Mouse (Mus musculus) embryonic facial prominence, embryonic 15.5 days (tissue): ENCODE results near the gene Zfp747. TPM values are rescaled to one million over a fixed set of nuclear protein-coding genes. Genes with fewer than 3 reads are reported as not detected.
A peak's percentile ranks its signal among the peaks of the same experiment; 100 is the strongest.
"Not testable (repeated sequence)": the region's sequence is repeated elsewhere in the genome, so short reads cannot be mapped to it uniquely, and the experiment has no call there.

Experiments
- ATAC-seq: fragments of 200-750 bp; cut with Nextera tagmentation; 2 replicates; pipeline ENCODE4 v1.8.0; 2017; ENCODE audit warnings: low read depth, moderate TSS enrichment; ENCODE audit not compliant: insufficient number of reproducible peaks, low FRiP score, low TSS enrichment
- H3K27ac ChIP-seq: fragments of 300-500 bp; sonication (generic); replicated peaks from 2 replicates; pipeline ENCODE4 v1.5.1; 2015; ENCODE audit warnings: mild to moderate bottlenecking, inconsistent platforms
- H3K27me3 ChIP-seq: fragments of 300-500 bp; sonication (generic); 2 replicates; pipeline ENCODE4 v1.6.1; 2015; ENCODE audit warnings: inconsistent platforms
- H3K36me3 ChIP-seq: fragments of 300-500 bp; sonication (generic); 2 replicates; pipeline ENCODE4 v1.6.1; 2015; ENCODE audit warnings: mild to moderate bottlenecking, inconsistent platforms
- H3K4me1 ChIP-seq: fragments of 300-500 bp; sonication (generic); 2 replicates; pipeline ENCODE4 v1.6.1; 2015; ENCODE audit warnings: inconsistent platforms
- H3K4me2 ChIP-seq: fragments of 300-500 bp; sonication (generic); replicated peaks from 2 replicates; pipeline ENCODE4 v1.6.1; 2015; ENCODE audit warnings: mild to moderate bottlenecking, inconsistent platforms
- H3K4me3 ChIP-seq: fragments of 300-500 bp; sonication (generic); replicated peaks from 2 replicates; pipeline ENCODE4 v1.5.1; 2015; ENCODE audit warnings: mild to moderate bottlenecking, inconsistent platforms
- H3K9ac ChIP-seq: fragments of 300-500 bp; sonication (generic); 2 replicates; pipeline ENCODE4 v1.6.1; 2015; ENCODE audit warnings: inconsistent platforms
- H3K9me3 ChIP-seq: fragments of 300-500 bp; sonication (generic); replicated peaks from 2 replicates; pipeline ENCODE4 v1.6.1; 2016; ENCODE audit warnings: inconsistent platforms
- WGBS: fragments of 180-500 bp; shearing (Covaris S2); methylation state at CpG from one replicate; pipeline ENCODE4 v1.1.7; 2015; 5-methylcytosine and 5-hydroxymethylcytosine counted together
- polyA plus RNA-seq: library from polyadenylated mRNA; unstranded; fragments of >200 nt; fragmentation: Nextera tagmentation; extraction: Ambion mirVana; gene quantifications from 2 replicates; pipeline ENCODE4 v1.2.1, GENCODE M21; 2015

Gene Zfp747
- polyA plus RNA-seq, 1 experiment from 2014 or later, result 10.6 TPM

DNA sequence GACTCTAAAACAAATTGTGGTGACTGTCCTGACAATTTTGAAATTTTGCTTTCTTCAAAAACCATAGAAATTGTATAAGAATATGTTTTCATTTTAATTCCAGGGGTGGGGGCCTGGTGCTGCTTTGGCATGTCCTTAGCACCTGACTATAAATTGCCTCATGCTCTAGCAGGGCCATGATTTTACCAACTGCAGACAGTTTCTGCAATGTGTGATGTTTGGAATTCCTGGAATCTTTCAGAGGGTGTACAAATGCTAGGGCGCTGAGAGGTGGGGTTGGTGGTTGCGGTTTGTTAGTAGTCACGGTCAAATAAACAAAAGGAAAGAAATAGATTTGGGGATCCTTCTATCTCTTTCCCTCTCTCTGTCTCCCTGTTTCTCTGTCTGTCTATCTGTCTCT lies 9.6 kb downstream of the Zfp747 start:
- Histone ChIP-seq H3K4me1 (peaks cover 7% of the 10 kb centered on the region), H3K4me3 (no peak overlapping the region), H3K9ac (no peak overlapping the region), H3K9me3 (no peaks in the 10 kb centered on the region), H3K27ac (no peak overlapping the region), H3K36me3 (no peaks in the 10 kb centered on the region), H3K4me2 (no peak overlapping the region), H3K27me3 (peaks cover 18% of the 10 kb centered on the region; the same call in 1 of the 2 replicates)
- no peak for ATAC-seq
- WGBS, result 74% methylated on average over 3 of the region's 3 CpGs

DNA sequence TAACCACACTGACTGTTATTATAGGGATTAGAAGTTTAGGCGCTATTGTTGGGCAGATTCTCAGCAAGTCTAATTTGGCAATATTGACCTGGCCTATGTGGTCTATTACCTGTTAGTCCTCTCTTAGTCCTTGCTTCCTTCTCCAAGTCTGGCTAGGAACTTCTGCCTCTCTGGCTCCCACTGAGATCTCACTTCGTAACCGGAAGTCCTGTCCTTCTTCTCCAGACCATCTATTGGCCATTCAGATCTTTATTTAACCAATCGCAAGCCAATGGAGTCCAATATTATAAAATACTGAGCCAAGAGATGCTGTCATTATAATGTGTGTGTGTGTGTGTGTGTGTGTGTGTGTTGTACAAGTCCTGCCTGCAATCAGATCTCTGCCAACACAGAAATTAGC lies 11.7 kb downstream of the Zfp747 start:
- ATAC-seq, result no peak
- H3K27me3 ChIP-seq, result peaks cover 26% of the 10 kb centered on the region; the same call in 1 of the 2 replicates
- no peak overlapping the region for H3K9ac ChIP-seq
- no peaks in the 10 kb centered on the region for H3K36me3 ChIP-seq
- H3K27ac ChIP-seq, result no peak overlapping the region
- H3K9me3 ChIP-seq, result no peaks in the 10 kb centered on the region
- peak overlapping the region; percentile 35; the same call in 1 of the 2 replicates for H3K4me3 ChIP-seq
- H3K4me2 ChIP-seq, result peak overlapping the region; percentile 62; the same call in 1 of the 2 replicates
- 52% methylated on average over 4 of the region's 4 CpGs for WGBS
- peaks cover 7% of the 10 kb centered on the region for H3K4me1 ChIP-seq

DNA sequence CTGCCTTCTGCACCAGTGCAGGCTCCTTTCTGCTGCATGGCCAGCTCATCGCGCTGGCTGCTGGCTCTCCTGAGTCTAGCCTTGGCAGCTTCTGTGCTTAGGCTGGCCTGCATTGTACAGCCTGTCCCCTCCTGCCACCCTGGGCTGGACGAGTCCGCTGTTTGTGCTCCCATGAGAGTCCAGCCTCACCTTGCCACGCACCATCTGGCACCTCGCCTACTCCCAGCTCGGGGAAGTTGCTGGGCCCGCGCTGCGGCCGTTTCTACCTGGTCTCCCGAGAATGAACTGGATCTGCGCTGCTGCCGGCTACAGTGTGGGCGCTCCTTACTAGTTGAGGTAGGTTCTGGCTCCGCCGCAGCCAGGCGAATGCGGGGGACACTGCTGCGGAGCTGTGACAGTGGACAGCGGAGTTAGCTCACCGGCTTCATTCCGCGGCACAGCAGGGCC lies 12.4 kb downstream of the Zfp747 start:
- 2% methylated on average over 24 of the region's 24 CpGs for WGBS
- Histone ChIP-seq H3K4me3 (peak overlapping the region; percentile 35), H3K4me1 (peaks cover 7% of the 10 kb centered on the region), H3K9ac (peak overlapping the region; percentile 27; the same call in 1 of the 2 replicates), H3K36me3 (no peaks in the 10 kb centered on the region), H3K9me3 (no peaks in the 10 kb centered on the region), H3K27me3 (peaks cover 26% of the 10 kb centered on the region; the same call in 1 of the 2 replicates), H3K4me2 (peak overlapping the region; percentile 62), H3K27ac (no peak overlapping the region)
- ATAC-seq, result no peak

GRCm38 (mm10) chr7:127362418-127362817 lies 13.4 kb downstream of the Zfp747 start:
- peak overlapping the region; percentile 29 for H3K4me3 ChIP-seq

GRCm38 (mm10) chr7:127361449-127361848 lies 14.4 kb downstream of the Zfp747 start:
- peaks cover 26% of the 10 kb centered on the region; the same call in 1 of the 2 replicates for H3K27me3 ChIP-seq
- 39% methylated on average over 13 of the region's 13 CpGs for WGBS
- H3K4me1 ChIP-seq, result peaks cover 7% of the 10 kb centered on the region
- no peak overlapping the region for H3K27ac ChIP-seq
- no peak overlapping the region for H3K4me2 ChIP-seq
- no peak for ATAC-seq
- H3K9ac ChIP-seq, result no peak overlapping the region
- H3K36me3 ChIP-seq, result no peaks in the 10 kb centered on the region
- H3K9me3 ChIP-seq, result no peaks in the 10 kb centered on the region
- H3K4me3 ChIP-seq, result no peak overlapping the region

More at GRCm38 (mm10) chr7:127362418-127362817, 13.4 kb downstream of the Zfp747 start:
- H3K4me2 ChIP-seq, result peak overlapping the region; percentile 24; the same call in 1 of the 2 replicates
- 15% methylated on average over 13 of the region's 13 CpGs for WGBS
- H3K9me3 ChIP-seq, H3K36me3 ChIP-seq, H3K4me1 ChIP-seq, ATAC-seq, H3K9ac ChIP-seq, H3K27ac ChIP-seq: not testable (repeated sequence)
- peaks cover 26% of the 10 kb centered on the region; the same call in 1 of the 2 replicates for H3K27me3 ChIP-seq

GRCm38 (mm10) chr7:127360265-127360664 lies 15.6 kb downstream of the Zfp747 start:
- Histone ChIP-seq H3K36me3 (no peaks in the 10 kb centered on the region), H3K4me2 (no peak overlapping the region), H3K4me1 (peaks cover 7% of the 10 kb centered on the region), H3K4me3 (no peak overlapping the region), H3K9ac (no peak overlapping the region), H3K9me3 (no peaks in the 10 kb centered on the region), H3K27ac (no peak overlapping the region), H3K27me3 (peaks cover 26% of the 10 kb centered on the region; the same call in 1 of the 2 replicates)
- WGBS, result 74% methylated on average over 4 of the region's 4 CpGs
- ATAC-seq, result no peak

- Histone ChIP-seq H3K27me3 (peaks cover 15% of the 10 kb centered on the region), H3K4me1 (peaks cover 3% of the 10 kb centered on the region), H3K9me3 (no peaks in the 10 kb centered on the region), H3K27ac (no peak overlapping the region), H3K4me2 (no peak overlapping the region), H3K9ac (no peak overlapping the region), H3K4me3 (no peak overlapping the region), H3K36me3 (no peaks in the 10 kb centered on the region)
- no peak for ATAC-seq
- 58% methylated on average over 4 of the region's 4 CpGs for WGBS
Observed at GRCm38 (mm10) chr7:127358472-127358871, 17.4 kb downstream of the Zfp747 start.

- H3K4me1 ChIP-seq, result no peaks in the 10 kb centered on the region
- WGBS, result 62% methylated on average over 2 of the region's 2 CpGs
- H3K27me3 ChIP-seq, result peaks cover 12% of the 10 kb centered on the region
- H3K4me2 ChIP-seq, result no peak overlapping the region
- H3K9me3 ChIP-seq, result no peaks in the 10 kb centered on the region
- no peak overlapping the region for H3K4me3 ChIP-seq
- no peak for ATAC-seq
- H3K27ac ChIP-seq, result no peak overlapping the region
- H3K9ac ChIP-seq, result no peak overlapping the region
- no peaks in the 10 kb centered on the region for H3K36me3 ChIP-seq
Observed at GRCm38 (mm10) chr7:127357871-127358270, 18.0 kb downstream of the Zfp747 start.

- no peak overlapping the region for H3K4me2 ChIP-seq
- no peaks in the 10 kb centered on the region for H3K9me3 ChIP-seq
- H3K9ac ChIP-seq, result no peak overlapping the region
- H3K27me3 ChIP-seq, result peaks cover 6% of the 10 kb centered on the region
- no peak for ATAC-seq
- no peaks in the 10 kb centered on the region for H3K36me3 ChIP-seq
- H3K4me1 ChIP-seq, result no peaks in the 10 kb centered on the region
- H3K4me3 ChIP-seq, result no peak overlapping the region
- WGBS, result 67% methylated on average over 3 of the region's 3 CpGs
- H3K27ac ChIP-seq, result no peak overlapping the region
Observed at GRCm38 (mm10) chr7:127355796-127356195, 20.1 kb downstream of the Zfp747 start.

DNA sequence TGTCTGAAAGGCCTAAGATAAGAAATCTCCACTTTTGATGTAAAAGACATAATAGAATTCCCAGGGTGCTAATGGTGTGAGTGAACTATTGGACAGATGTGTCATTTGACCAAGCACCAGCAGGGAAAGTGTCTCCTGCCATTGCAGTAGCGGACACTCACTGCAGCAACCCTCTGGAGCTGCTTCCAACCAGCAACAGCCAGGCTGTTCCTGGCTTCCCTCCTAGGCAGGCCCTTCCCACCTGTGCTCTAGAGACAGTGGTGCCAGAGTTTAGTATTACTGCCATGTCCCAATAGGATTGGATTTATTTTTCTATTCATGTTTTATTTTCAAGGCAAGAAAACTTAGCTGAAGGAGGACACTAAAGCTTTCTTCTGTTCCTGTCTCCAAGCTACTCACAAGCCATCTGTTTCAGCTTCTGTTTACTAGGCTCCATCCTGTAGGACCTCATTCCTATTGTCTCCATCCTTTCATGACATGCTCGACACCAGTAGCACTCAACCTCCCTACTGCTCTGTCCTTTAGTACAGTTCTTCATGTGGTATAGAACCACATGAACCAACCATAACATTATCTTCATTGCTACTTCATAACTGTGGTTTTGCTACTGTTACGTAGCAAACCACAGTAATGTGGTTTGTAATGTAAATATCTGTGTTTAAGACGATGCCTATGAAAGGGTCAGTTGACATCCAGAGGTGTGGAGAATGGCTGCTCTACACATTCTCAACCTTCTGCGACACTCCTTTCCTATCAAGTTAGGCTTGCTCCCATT lies 24.4 kb downstream of the Zfp747 start:
- H3K36me3 ChIP-seq, result no peaks in the 10 kb centered on the region
- no peak overlapping the region for H3K4me3 ChIP-seq
- H3K9ac ChIP-seq, result no peak overlapping the region
- H3K27ac ChIP-seq, result no peak overlapping the region
- no peak overlapping the region for H3K4me2 ChIP-seq
- WGBS, result 75% methylated on average over 5 of the region's 5 CpGs
- peaks cover 7% of the 10 kb centered on the region for H3K4me1 ChIP-seq
- ATAC-seq, result no peak
- no peaks in the 10 kb centered on the region; the same call in 1 of the 2 replicates for H3K27me3 ChIP-seq
- H3K9me3 ChIP-seq, result no peaks in the 10 kb centered on the region

DNA sequence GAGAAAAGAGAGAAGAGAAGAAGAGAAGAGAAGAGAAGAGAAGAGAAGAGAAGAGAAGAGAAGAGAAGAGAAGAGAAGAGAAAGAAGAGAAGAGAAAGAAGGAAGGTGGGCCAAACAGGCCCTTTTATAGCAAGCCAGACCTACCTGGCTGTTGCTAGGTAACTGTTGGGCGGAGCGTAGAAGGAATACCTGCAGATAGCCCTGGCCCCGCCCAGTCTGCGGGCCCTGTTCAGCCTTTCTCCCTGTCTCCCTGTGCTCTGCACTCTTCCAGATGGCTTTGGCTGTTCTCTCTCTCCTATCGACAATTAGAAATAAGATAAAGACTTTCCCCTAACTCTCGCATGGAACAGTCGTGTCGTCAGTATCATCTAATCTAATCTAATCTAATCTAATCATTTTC lies 29.2 kb downstream of the Zfp747 start:
- ATAC-seq, result no peak
- Histone ChIP-seq H3K4me3 (peak overlapping the region; percentile 88), H3K4me1 (peaks cover 23% of the 10 kb centered on the region), H3K4me2 (peak overlapping the region; percentile 75), H3K9ac (no peak overlapping the region), H3K9me3 (no peaks in the 10 kb centered on the region), H3K36me3 (peaks cover 13% of the 10 kb centered on the region), H3K27ac (no peak overlapping the region), H3K27me3 (no peaks in the 10 kb centered on the region)
- WGBS, result 20% methylated on average over 8 of the region's 8 CpGs
